Mouse (Mus musculus) megakaryocyte, embryonic 14.5 days (primary cell): ENCODE measurements at regions not wholly inside any gene's neighbourhood (a gene's known extent, or its start where the extent isn't known, plus 50 kb on each side); places are given as distances from the start of the nearest gene placed in this dataset.
"Not testable (repeated sequence)": the region's sequence is repeated elsewhere in the genome, so short reads cannot be mapped to it uniquely, and the experiment has no call there.

Experiments used
- H3K27me3 ChIP-seq: replicated peaks from 2 replicates; pipeline ENCODE3; 2012; ENCODE audit warnings: inconsistent platforms
- H3K36me3 ChIP-seq: replicated peaks from 2 replicates; pipeline ENCODE3; 2012; ENCODE audit warnings: low read length, inconsistent platforms, mixed read lengths
- H3K4me1 ChIP-seq: 2 replicates; pipeline ENCODE4 v1.6.1; 2012; ENCODE audit warnings: inconsistent platforms
- H3K4me3 ChIP-seq: replicated peaks from 2 replicates; pipeline ENCODE3; 2012; ENCODE audit warnings: moderate library complexity, mild to moderate bottlenecking, inconsistent platforms
- H3K9me3 ChIP-seq: 2 replicates; pipeline ENCODE4 v1.6.1; 2012; ENCODE audit warnings: inconsistent platforms
- FLI1 ChIP-seq: IDR thresholded peaks from 2 replicates; pipeline ENCODE4 v1.6.1; 2012; ENCODE audit warnings: low read length, inconsistent platforms, mixed read lengths
- GATA1 ChIP-seq: IDR thresholded peaks from 3 replicates; pipeline ENCODE4 v1.6.1; 2012; ENCODE audit warnings: mixed read lengths, low read length, inconsistent platforms, borderline replicate concordance

DNA sequence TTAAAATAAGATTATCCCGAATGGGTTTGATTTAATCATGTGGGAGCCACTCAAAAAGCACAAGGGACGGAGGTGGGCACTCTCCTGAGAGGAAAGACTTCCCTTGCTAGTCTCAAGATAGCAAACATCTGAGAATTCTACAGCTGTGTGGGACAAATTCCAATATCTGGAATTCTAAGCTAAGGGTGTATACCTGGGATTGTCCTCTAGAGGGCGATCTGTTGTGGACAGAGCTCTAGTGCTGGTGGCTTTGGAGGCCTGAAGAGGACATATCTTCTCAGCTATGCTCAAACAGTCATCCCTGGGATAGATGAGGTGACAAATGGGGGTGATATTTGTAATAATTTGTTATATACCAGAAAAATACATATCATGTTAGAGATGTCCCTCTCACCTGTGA lies 132.8 kb upstream of the Rasgrp1 start:
- no peak overlapping the region for H3K4me3 ChIP-seq
- no peak for TF ChIP-seq GATA1
- TF ChIP-seq FLI1, result no peak
- H3K36me3 ChIP-seq, result no peaks in the 10 kb centered on the region
- H3K27me3 ChIP-seq, result peaks cover 19% of the 10 kb centered on the region
- peaks cover 7% of the 10 kb centered on the region for H3K4me1 ChIP-seq
- H3K9me3 ChIP-seq, result no peaks in the 10 kb centered on the region

DNA sequence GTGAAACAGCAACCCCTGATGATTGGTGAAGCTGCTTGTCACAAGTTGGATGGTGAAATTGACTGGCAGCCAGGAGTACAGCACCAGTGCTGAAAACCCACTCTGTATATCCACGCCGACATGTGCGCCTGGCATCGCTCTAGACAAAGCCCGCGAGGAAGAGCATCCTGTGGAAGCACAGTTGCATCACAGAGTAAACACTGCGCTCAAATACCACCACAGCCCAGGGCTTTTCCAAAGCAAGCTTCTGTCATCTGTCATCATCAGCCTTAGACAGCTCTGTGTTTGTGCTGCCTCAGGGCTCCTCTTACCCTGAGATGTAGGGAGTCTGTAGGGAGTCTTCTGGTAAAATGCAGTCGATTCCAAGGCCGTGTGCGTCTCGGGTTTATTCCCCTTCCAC lies 134.7 kb upstream of the Rasgrp1 start:
- H3K36me3 ChIP-seq, H3K9me3 ChIP-seq, H3K4me1 ChIP-seq, H3K4me3 ChIP-seq: not testable (repeated sequence)
- peaks cover 19% of the 10 kb centered on the region for H3K27me3 ChIP-seq

DNA sequence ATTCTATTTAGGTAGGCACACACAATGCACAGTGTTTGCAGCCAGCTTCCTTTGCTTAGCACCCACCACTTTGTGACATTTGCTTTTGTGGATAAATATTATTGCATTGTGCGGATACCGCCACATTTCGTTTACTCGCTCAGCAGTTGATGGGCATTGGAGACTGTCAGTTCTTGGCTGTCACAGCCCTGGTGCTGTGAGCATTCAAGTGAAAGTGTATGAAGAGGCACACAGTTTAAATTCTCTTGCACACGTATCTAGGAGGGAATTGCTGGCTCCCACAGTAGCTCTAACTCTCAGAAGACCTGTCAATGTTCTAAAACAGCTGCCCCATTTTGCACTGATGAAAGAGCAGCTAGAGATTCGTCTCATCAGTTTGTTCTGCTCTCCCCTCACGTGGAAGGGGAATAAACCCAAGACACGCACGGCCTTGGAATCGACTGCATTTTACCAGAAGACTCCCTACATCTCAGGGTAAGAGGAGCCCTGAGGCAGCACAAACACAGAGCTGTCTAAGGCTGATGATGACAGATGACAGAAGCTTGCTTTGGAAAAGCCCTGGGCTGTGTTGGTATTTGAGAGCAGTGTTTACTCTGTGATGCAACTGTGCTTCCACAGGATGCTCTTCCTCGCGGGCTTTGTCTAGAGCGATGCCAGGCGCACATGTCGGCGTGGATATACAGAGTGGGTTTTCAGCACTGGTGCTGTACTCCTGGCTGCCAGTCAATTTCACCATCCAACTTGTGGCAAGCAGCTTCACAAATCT lies 136.6 kb upstream of the Rasgrp1 start:
- peaks cover 16% of the 10 kb centered on the region for H3K27me3 ChIP-seq
- H3K36me3 ChIP-seq, H3K9me3 ChIP-seq, H3K4me3 ChIP-seq, H3K4me1 ChIP-seq: not testable (repeated sequence)

DNA sequence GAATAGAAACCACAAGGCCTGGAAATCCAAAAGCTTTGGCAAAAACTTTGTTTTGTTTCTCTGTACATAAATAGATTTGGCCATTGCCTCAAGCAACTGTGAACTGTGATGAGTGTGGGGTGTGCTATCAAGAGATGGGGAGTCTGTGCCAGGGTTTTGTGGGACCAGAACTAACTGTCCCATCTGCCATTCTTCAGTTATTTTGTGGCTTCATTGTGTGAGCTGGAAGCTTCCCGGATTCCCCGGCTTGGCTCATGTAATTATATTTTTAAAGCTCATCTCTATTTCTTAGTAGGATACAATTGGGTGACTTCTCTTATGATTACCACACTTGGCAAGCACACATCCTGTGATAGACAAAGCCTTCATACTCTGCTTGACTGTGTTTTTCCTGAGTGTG lies 143.6 kb upstream of the Rasgrp1 start:
- Histone ChIP-seq H3K36me3 (no peaks in the 10 kb centered on the region), H3K9me3 (no peaks in the 10 kb centered on the region), H3K4me1 (no peaks in the 10 kb centered on the region), H3K27me3 (no peaks in the 10 kb centered on the region), H3K4me3 (no peak overlapping the region)
- TF ChIP-seq FLI1, result no peak
- no peak for TF ChIP-seq GATA1

DNA sequence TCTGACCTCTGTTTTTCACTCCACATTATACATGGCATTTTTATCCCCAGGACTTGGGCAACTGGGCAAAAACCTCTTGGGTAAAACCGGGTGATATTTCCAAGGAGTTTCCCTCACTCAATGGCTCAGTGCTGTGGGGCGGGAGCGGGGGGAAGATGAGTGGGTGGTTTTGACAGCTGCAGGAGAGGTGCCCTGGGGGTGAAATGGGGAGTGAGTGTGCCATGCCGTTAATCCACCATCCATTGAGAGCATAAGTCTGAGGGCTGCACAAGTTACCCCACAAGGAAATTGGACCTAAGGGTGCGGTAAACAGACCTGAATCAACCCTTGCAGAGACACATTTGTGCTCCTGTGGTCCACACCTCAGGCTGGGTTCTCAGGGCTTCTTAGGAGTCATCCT lies 155.8 kb upstream of the Rasgrp1 start:
- no peaks in the 10 kb centered on the region for H3K36me3 ChIP-seq
- TF ChIP-seq FLI1 (no peak), GATA1 (no peak)
- no peaks in the 10 kb centered on the region for H3K9me3 ChIP-seq
- H3K4me3 ChIP-seq, result no peak overlapping the region
- peaks cover 7% of the 10 kb centered on the region for H3K27me3 ChIP-seq
- H3K4me1 ChIP-seq, result peaks cover 4% of the 10 kb centered on the region; the same call in 1 of the 2 replicates

DNA sequence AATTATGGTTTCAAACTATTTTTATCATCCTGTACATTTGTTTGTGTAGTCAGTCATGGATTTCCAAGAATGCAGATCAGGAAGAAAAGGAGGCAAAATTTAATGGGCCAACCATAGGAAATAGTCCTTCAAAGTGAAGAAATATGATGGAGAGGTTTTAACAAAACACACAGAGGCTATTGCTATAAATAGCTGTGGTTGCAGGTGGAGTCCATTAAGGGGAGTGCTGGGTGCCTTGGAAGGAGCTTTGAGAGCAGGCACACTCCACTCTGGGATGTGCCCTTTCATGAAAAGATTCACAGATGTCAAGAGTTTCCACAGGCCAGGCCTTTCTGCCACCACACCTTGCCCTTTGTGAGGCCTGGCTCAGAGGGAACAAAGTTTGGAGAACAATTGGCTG lies 159.8 kb upstream of the Rasgrp1 start:
- TF ChIP-seq FLI1 (no peak), GATA1 (no peak)
- Histone ChIP-seq H3K4me3 (no peak overlapping the region), H3K27me3 (peaks cover 5% of the 10 kb centered on the region), H3K36me3 (no peaks in the 10 kb centered on the region), H3K9me3 (no peaks in the 10 kb centered on the region), H3K4me1 (no peaks in the 10 kb centered on the region)

DNA sequence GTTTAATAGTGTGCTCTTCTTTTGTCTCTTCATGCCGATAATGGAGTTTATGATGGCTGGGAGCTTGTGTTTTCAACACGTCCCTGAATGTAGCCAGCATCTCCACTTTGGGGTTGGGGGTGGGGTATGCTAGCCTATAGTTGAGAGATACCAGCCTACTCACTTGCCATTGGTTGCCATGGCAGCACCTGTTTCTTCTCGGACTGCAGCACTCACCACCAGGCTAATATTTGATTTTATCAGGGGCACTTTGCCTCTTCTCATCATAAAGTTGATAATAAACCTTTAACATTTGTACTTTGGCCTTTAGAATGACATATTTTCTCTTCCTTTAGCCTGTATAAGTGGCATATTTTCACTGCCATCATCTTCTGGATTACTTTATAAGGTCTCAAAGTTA lies 168.9 kb upstream of the Rasgrp1 start:
- no peak overlapping the region for H3K4me3 ChIP-seq
- TF ChIP-seq FLI1 (no peak), GATA1 (no peak)
- peaks cover 2% of the 10 kb centered on the region for H3K27me3 ChIP-seq
- no peaks in the 10 kb centered on the region for H3K36me3 ChIP-seq
- H3K9me3 ChIP-seq, result no peaks in the 10 kb centered on the region
- no peaks in the 10 kb centered on the region for H3K4me1 ChIP-seq

DNA sequence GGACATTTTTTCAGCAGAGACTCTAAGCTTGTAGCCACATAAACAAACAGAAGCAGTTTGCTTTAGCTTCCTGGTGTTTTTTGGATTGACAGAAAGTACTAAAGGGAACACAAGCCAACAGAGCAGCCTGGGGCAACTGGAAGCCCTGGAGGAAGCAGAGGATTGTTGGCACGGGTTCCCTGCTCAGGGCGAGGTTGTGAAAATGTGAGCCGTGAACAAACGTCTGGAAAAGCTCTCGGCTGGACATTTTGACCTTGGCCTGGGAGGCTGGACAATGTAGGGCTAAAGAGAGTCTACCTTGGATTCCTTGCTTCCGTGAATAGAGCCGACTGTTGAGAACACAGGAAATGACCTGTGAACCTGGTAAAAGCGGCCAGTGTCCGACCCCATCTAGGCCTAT lies 169.8 kb upstream of the Rasgrp1 start:
- Histone ChIP-seq H3K27me3 (peaks cover 4% of the 10 kb centered on the region), H3K36me3 (no peaks in the 10 kb centered on the region), H3K4me3 (no peak overlapping the region), H3K4me1 (no peaks in the 10 kb centered on the region), H3K9me3 (no peaks in the 10 kb centered on the region)
- TF ChIP-seq GATA1 (no peak), FLI1 (no peak)

DNA sequence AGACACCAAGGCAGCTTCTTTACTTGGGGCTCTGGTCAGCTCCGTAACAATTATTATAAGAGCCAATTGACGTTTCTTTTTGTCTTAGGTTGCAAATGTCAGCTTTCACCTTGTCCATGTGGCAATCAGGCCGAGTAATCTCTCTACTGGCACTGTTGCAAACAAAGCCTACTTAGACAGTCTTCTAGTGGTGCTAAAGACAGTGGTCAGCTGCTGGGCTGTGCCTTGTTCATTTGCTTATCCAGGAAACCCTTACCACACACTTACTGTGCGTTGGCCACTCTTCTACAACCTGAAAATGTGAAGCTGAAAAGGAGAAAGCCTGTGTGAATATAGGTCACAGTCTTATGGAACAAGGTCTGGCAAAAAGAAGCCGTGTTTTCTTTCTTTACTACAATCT lies 181.6 kb upstream of the Rasgrp1 start:
- no peaks in the 10 kb centered on the region for H3K36me3 ChIP-seq
- H3K4me1 ChIP-seq, result no peaks in the 10 kb centered on the region
- no peak overlapping the region for H3K4me3 ChIP-seq
- H3K9me3 ChIP-seq, result no peaks in the 10 kb centered on the region
- TF ChIP-seq GATA1 (no peak), FLI1 (no peak)
- H3K27me3 ChIP-seq, result peaks cover 8% of the 10 kb centered on the region

DNA sequence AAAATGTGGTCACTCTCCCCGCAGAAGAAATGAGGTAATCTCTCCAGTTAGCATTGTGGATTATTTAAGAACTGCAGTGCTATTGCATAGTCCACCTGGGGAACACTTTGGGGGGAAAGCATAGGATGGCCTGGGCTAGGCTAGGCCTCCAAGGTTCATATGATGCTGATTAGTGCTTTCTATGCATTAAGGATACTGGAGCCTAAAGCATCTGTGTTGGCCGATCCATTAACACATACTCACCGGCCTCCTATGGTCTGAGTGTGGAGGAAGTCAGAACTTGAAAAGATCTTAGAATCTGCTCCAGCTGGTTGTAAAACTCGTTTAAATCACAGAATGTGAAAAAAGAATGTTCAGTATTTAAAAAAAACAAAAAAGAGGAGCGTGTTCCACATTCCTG lies 196.1 kb upstream of the Rasgrp1 start:
- Histone ChIP-seq H3K36me3 (no peaks in the 10 kb centered on the region), H3K4me3 (no peak overlapping the region), H3K27me3 (peaks cover 19% of the 10 kb centered on the region), H3K9me3 (no peaks in the 10 kb centered on the region), H3K4me1 (peaks cover 21% of the 10 kb centered on the region)
- TF ChIP-seq GATA1 (no peak), FLI1 (no peak)

DNA sequence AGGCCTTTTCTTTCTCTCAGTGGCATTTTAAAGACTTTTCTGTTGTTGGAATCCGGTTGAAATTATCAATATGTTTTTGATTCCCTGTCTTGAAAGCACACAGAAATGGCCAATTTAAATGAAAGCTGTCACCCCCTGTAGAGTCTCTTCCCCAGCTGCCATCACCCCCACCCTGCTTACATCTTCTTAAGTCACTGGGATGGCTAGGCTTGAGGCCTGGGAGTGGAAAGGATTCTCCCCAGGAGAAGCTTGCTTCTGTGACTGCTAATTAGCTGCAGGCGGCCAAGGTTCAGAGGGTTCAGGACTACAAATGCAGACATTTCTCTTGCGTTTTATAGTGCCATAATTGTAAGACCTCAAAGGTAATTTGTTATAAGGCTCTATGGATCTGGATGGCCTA lies 196.5 kb upstream of the Rasgrp1 start:
- Histone ChIP-seq H3K4me3 (no peak overlapping the region), H3K36me3 (no peaks in the 10 kb centered on the region), H3K9me3 (no peaks in the 10 kb centered on the region), H3K27me3 (peaks cover 19% of the 10 kb centered on the region), H3K4me1 (peaks cover 21% of the 10 kb centered on the region)
- TF ChIP-seq GATA1, result no peak
- no peak for TF ChIP-seq FLI1
